Mouse (Mus musculus) lung, adult 2 months (tissue): ENCODE measurements at regions not wholly inside any gene's neighbourhood (a gene's known extent, or its start where the extent isn't known, plus 50 kb on each side); places are given as distances from the start of the nearest gene placed in this dataset.

Experiments
- CTCF ChIP-seq: fragments of 200-500 bp; IDR thresholded peaks from 2 replicates; pipeline ENCODE4 v1.5.1; 2011; ENCODE audit warnings: mild to moderate bottlenecking, low read length, control low read depth; ENCODE audit not compliant: insufficient read depth
- POLR2A ChIP-seq: fragments of 200-500 bp; IDR thresholded peaks from 2 replicates; pipeline ENCODE4 v1.6.1; 2011; ENCODE audit warnings: low read depth, mild to moderate bottlenecking, control low read depth, low read length, borderline replicate concordance; ENCODE audit errors: extremely low read depth

DNA sequence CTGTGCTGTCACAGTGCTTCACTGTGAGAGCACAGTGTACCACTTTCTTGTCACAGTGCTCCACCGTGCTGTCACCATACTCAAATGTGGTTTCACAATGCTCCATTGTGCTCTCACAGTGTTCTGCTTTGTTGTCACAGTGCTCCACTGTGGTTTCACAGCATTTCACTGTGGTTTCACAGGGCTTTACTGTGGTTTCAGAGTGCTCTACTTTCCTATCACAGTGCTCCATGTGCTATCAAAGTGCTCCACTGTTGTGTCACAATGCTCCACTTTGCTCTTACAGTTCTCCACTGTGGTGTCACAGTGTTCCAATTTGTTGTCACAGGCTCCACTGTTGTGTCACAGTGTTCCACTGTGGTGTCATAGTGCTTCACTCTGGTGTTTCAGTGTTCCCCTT, 63.6 kb upstream of the Trpm1 start:
- TF ChIP-seq CTCF (no peak), POLR2A (no peak)
